Mouse (Mus musculus): ENCODE measurements around the gene Epb41l4b.

Gene Epb41l4b

GRCm38 (mm10) chr4:57011454-57012046, 131.7 kb downstream of the Epb41l4b start:
- DNase-seq (ENCODE audit: low read depth, low spot score), result no peak

DNA sequence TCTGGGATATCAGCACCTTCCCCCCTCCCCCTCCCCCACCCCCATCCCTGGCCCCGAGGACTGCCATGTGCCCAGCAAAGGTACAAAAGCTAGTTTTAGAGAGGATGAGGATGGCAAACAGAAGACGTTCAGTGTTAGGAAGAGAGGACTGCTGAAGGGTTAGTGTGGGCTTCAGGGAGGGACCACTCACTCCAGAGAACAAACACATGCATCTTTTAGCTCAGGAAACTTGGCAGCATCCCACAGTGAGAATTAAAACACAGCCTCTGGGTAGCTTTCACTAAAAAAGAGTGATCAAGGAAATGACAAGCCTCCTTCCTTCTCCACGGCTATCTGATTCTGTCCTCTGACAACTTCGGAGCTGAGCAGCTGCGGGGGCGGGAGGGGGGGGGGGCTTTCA, 132.3 kb downstream of the Epb41l4b start:
- DNase-seq (ENCODE audit: low read depth, low spot score), result no peak

DNA sequence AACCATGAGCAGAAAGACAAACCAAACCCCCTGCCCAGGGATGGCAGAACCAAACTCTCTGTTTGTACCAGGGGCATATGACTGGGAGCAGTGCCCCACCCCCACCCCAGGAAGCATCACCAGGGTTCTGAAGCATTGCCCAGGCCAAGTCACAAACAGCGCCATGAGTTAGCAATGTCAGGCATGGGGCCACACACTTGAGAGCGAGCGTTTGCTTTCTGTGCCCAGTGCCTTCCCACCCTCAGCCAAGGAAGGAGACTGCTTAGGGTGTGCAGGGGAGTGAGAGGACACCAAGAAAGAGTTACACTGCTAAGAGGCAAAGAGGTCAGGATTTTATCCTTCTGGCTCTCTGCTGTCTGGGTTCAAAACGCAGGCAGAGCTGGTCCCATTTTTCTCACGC, 132.8 kb downstream of the Epb41l4b start:
- DNase-seq (ENCODE audit: low read depth, low spot score), result no peak

DNA sequence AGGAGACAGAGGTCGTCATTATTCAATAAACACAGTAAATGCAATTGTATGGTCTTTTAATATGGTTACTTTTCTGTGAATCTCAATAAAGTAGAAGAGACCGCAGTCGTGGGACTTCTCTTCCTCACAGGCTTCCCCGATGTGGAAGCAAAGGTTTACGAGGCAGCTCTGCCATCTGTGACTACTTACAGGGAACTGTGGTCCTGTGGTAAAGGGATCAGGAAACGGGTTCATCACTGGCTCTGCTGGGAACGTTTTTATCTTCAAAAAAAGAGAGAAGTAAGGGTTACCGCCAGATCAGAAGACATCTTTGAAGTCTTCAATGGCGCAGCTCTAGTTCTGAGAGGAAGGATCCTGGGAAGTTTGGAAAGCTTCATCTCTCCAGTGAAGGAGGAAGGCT, 135.5 kb downstream of the Epb41l4b start:
- DNase-seq (ENCODE audit: low read depth, low spot score), result no peak

DNA sequence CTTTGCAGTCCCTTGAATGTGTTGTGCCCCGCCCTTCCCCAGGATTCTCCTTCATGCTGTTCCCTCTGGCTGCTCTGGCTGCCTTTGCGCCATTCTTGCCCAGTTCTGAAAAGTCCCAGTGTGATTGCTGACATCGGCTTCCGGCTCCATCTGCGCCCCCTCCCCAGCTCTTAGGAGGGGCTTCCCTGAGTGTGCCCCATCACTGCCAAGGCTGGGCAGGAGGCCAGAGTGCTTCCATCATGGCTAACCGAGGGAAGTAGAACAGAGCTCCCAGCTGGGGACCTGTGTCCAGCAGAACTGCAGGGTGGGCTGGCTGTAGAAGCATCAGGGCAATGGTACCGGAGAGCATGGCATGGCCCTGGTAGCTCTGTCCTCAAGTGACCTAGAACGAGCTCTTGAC, 138.2 kb downstream of the Epb41l4b start:
- no peak for DNase-seq (ENCODE audit: low read depth, low spot score)

GRCm38 (mm10) chr4:57003886-57004285, 139.4 kb downstream of the Epb41l4b start:
- DNase-seq (ENCODE audit: low read depth, low spot score), result no peak

- no peak for DNase-seq (ENCODE audit: low read depth, low spot score)
Measured at GRCm38 (mm10) chr4:57002751-57003150, 140.5 kb downstream of the Epb41l4b start.

DNA sequence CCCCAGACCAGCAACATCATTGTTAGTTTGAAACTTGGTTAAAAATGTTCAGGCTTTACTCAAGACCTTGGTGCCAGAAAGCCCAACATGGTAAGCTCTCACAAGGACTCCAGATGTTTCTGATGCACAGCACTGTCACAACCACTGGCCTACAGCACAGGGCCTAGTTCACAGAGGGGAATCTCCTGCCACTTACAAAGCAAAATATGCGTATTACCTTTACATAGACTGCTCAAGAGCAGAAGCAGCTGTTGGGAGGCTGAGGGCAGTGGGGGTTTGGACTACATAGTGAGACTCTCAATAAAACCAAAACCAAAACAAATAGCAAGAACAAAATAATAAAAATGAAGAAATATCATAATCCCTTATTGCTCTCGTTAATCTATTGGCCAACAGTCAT, 141.8 kb downstream of the Epb41l4b start:
- no peak for DNase-seq (ENCODE audit: low read depth, low spot score)

- DNase-seq (ENCODE audit: low read depth, low spot score), result no peak
Measured at GRCm38 (mm10) chr4:56993331-56993730, 149.9 kb downstream of the Epb41l4b start.

GRCm38 (mm10) chr4:56991951-56992350, 151.3 kb downstream of the Epb41l4b start:
- DNase-seq (ENCODE audit: low read depth, low spot score), result no peak

GRCm38 (mm10) chr4:56990215-56990584, 153.0 kb downstream of the Epb41l4b start, which contains the start of gene Frrs1l:
TSS of gene Frrs1l (minus strand) at chr4:56990391.
- DNase-seq (ENCODE audit: low read depth, low spot score), result peak; percentile 19

- DNase-seq (ENCODE audit: low read depth, low spot score), result peak; percentile 38
Measured at GRCm38 (mm10) chr4:56989431-56990214, 153.6 kb downstream of the Epb41l4b start.

DNA sequence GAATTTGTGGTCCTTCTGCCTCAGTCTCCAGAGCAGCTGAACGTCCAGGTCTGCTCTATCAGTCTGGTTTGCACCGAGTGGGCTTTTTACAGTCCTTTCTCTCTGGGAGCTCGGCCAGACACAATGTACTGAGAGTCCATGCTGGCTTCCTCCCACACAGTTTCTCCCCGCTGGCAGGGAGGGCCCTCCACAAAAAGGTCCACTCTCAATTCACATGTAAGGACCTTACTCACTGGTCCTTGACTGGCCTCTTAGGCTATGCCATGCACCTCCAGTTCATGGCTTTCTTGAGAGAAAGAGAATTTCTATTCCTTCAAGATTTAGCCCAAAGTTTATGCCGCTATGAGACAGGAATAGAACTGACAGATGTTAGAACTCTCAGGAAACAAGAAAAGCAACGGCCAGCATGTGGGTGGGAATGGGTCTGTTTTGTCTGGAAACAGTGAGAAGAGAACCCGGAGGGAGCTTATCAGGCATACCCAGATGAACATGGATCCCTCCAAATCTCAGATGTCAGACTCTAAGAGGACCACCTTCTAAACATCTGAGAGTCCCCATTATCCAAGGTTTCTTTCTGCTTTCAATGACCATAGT, 177.6 kb downstream of the Epb41l4b start:
- DNase-seq (ENCODE audit: low read depth, low spot score), result no peak

DNA sequence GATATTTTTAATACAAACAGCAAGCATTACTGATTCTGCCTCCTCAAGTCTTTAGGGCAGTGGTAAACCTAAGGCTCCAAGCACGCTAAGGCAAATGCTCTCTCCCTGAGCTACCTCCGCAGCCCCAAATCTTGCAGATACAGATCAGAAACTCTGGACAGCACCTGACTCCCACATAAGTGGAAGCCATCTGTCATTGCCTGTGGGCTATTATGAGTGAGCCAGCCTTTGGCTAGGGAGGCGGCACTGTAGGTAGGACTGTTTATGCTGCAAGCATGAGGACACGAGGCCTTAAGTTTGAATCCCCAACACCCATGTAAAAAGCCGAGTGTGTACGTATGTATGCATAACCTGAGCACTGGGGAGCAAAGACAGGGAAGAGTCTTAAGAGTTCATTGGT, 179.6 kb downstream of the Epb41l4b start:
- DNase-seq (ENCODE audit: low read depth, low spot score), result peak; percentile 29

DNA sequence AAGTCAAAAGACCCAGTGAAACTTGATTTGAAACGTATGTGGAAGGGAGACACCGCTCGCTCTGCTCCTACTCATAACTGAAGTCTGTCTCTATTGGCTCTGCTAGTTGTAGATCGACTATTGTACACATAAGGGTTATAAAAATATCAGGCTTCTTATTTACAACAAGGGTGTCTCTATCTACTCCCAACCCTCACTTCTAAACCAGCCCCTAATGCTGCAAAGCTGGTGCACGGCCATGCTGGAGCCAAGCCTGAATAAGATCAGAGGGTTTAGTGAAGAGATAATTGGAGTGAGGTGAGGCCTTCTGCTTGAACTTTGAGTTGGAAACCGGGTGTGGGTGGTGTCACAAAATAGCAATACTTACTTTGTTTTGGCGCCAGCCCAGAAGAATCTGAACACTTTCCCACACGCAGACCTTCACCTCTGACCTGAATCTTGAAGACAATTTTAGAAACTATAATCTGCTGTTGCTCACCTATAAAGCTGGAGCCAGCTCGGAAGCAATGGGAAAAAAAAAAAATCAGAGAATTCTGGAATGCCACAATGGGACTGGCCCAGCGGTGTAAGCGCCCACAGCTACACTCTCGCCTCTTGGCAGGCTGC, 181.8 kb downstream of the Epb41l4b start:
- DNase-seq (ENCODE audit: low read depth, low spot score), result no peak

DNA sequence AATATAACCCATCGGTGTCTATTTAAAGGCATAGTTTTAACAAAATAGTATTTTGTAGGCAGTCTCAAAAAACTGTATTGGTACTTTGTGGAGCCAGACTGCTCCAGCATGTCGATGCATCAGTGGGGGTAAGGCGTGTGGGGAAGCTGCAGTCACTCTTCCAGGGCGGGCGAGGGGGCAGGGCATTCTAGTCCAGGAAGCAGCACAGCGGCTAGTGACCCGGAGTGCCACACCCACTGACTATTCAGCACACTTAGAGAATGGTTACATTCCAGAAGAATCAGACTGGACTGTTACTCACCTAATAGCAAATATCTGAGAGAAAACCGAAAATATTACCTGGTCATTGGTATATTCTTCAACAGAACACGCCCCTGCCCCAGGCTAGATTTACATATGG, 185.7 kb downstream of the Epb41l4b start:
- DNase-seq (ENCODE audit: low read depth, low spot score), result peak; percentile 72

DNA sequence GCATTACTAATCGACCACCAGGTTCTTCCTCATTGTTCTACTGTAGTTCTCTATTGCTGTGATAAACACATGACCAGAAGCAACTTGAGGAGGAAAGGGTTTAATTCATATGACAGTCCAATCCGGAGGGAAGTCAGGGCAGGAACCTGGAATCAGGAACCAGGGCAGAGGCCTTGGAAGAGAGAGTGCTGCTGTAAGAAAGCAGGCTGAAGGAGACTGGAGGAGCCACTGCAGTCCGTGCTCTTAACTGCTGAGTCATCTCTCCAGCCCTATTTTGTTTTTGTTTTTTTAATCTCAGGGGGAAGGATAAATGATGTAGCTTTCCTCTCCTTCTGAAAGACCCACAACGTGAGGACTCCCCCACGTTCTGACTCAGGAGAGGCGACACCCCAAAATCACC, 190.0 kb downstream of the Epb41l4b start:
- DNase-seq (ENCODE audit: low read depth, low spot score), result peak; percentile 54

- DNase-seq (ENCODE audit: low read depth, low spot score), result no peak
Measured at GRCm38 (mm10) chr4:56951701-56952100, 191.5 kb downstream of the Epb41l4b start.

DNA sequence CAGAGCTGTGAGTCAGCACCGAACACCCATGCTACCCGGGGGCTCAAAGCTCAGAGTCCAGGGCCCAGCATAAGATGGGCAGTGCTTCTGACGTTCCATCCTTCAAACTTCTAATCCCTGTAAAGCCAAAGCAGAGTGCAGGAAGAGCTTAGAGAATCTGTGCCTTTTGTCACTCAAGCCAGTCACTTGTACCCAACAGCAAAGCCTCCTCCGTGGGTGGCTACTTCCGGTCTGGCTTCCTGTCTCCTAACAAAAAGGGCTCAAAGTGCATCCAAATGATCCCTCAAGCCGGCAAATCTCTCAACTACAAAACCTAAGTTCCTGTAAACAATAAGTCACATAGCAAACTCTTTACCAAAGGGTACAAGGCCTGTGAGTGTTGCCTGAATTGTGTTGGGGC, 193.7 kb downstream of the Epb41l4b start:
- DNase-seq (ENCODE audit: low read depth, low spot score), result peak; percentile 37

DNA sequence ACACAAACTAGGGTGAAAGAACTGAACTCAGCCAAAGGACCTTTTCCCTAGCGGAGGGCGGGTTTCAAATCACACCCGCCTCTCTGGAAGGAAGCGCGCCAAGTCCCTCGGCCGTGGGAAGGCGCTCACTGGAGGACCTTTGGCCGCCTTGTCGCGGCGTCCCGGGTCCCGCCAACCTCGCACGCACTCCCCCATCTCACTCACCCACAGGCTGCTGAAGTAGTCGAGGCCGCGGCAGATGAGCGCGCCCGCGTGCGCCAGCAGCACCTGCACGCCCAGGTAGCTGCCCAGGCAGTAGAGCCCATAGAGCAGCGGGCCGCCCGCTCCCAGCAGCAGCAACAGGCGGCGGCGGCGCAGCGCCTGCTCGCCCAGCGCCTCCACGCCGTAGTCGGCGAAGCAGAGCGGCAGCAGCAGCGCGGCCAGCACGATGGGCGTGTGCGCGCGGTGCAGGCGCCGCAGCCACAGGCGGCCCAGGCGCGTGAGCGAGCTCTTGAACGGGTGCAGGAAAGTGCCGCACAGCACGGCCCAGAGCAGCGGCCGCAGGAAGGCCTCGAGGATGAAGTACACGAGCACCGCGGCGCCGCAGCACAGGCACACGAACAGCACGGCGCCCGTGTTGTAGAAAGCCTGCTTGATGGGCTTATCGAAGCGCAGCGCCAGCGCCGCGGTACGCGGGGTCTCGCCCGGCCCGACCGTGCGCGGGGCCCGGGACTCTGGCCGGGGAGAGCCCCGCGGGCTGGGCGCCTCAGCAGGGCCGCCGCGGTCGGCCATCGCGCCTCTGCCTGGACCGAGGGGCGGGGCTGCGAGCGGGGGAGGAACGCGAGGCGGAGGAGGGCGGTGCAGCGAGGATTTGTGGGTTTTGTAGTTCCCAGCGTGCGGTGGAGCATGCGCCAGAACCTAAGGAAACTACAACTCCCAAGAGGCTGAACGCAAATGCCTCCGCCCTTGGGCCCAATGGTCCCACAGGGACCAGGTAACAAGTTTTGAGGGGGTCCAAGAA, 196.3 kb downstream of the Epb41l4b start, which contains the start of gene Tmem245:
TSS of gene Tmem245 (minus strand) at position 797 of the 1,000 bp plus-strand sequence.
- DNase-seq (ENCODE audit: low read depth, low spot score), result peak; percentile 96

DNA sequence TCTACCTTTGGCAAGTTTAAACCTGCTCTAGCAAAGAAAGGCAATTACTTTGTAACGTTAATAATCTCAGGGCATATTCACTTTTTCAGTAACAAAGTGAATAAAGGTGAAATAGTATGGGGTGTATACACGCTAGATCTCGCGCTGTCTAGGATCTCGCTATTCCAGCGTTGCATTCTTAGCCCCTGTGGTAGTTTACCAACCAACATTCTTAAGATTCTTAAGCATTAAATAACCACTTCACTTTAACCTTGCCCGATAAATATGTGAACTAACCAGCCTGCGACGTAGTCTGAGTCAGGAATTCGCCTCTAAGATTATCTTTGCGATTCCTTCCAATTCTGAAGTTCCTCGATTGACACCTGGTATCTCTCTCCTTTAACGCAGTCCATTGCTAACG, 197.1 kb downstream of the Epb41l4b start:
- peak; percentile 47 for DNase-seq (ENCODE audit: low read depth, low spot score)

Data from ES-CJ7 (cell line).